Mouse (Mus musculus) neural tube, embryonic 11.5 days (tissue): ENCODE data around the gene Bcl6b. TPM values are rescaled to one million over a fixed set of nuclear protein-coding genes. Genes with fewer than 3 reads are reported as not detected.

ENCODE experiments used
- ATAC-seq: fragments of 200-750 bp; cut with Nextera tagmentation; 2 replicates; pipeline ENCODE4 v1.8.0; 2017; ENCODE audit warnings: moderate number of reproducible peaks, mild to moderate bottlenecking, moderate TSS enrichment, moderate library complexity; ENCODE audit not compliant: insufficient read depth, low FRiP score, low TSS enrichment
- DNase-seq: peaks from one replicate; pipeline ENCODE4 v3.0.0-alpha.2; 2015; ENCODE audit warnings: low spot score
- H3K27ac ChIP-seq: fragments of 300-500 bp; sonication (generic); 2 replicates; pipeline ENCODE4 v1.5.1; 2014; ENCODE audit warnings: low read depth, mild to moderate bottlenecking, low read length
- H3K27me3 ChIP-seq: fragments of 300-500 bp; sonication (generic); 2 replicates; pipeline ENCODE4 v1.6.1; 2014; ENCODE audit warnings: mild to moderate bottlenecking, low read length, mixed read lengths; ENCODE audit not compliant: control insufficient read depth, insufficient read depth
- H3K36me3 ChIP-seq: fragments of 300-500 bp; sonication (generic); 2 replicates; pipeline ENCODE4 v1.6.1; 2014; ENCODE audit warnings: mild to moderate bottlenecking, low read length, moderate library complexity, mixed read lengths; ENCODE audit not compliant: control insufficient read depth, insufficient read depth
- H3K4me1 ChIP-seq: fragments of 300-500 bp; sonication (generic); 2 replicates; pipeline ENCODE4 v1.6.1; 2014; ENCODE audit warnings: low read length, mixed read lengths; ENCODE audit not compliant: control insufficient read depth, insufficient read depth
- H3K4me2 ChIP-seq: fragments of 300-500 bp; sonication (generic); 2 replicates; pipeline ENCODE4 v1.6.1; 2014; ENCODE audit warnings: low read depth, mild to moderate bottlenecking, moderate library complexity
- H3K4me3 ChIP-seq: fragments of 300-500 bp; sonication (generic); 2 replicates; pipeline ENCODE4 v1.5.1; 2014; ENCODE audit warnings: low read depth, low read length
- H3K9ac ChIP-seq: fragments of 300-500 bp; sonication (generic); 2 replicates; pipeline ENCODE4 v1.6.1; 2014; ENCODE audit warnings: mild to moderate bottlenecking, low read length
- H3K9me3 ChIP-seq: fragments of 300-500 bp; sonication (generic); 2 replicates; pipeline ENCODE4 v1.6.1; 2016; ENCODE audit warnings: low read length; ENCODE audit not compliant: control insufficient read depth
- WGBS: fragments of 180-500 bp; shearing (Covaris S2); extraction: QIAGEN DNeasy Blood & Tissue Kit; methylation state at CpG from one replicate; pipeline ENCODE4 v1.1.7; 2014; 5-methylcytosine and 5-hydroxymethylcytosine counted together
- polyA plus RNA-seq: library from polyadenylated mRNA; unstranded; fragments of >200 nt; fragmentation: Nextera tagmentation; extraction: Ambion mirVana; gene quantifications from 2 replicates; pipeline ENCODE4 v1.2.1, GENCODE M21; 2014

Gene Bcl6b
- polyA plus RNA-seq, result 6.2 and 7.4 TPM in 2 replicates

DNA sequence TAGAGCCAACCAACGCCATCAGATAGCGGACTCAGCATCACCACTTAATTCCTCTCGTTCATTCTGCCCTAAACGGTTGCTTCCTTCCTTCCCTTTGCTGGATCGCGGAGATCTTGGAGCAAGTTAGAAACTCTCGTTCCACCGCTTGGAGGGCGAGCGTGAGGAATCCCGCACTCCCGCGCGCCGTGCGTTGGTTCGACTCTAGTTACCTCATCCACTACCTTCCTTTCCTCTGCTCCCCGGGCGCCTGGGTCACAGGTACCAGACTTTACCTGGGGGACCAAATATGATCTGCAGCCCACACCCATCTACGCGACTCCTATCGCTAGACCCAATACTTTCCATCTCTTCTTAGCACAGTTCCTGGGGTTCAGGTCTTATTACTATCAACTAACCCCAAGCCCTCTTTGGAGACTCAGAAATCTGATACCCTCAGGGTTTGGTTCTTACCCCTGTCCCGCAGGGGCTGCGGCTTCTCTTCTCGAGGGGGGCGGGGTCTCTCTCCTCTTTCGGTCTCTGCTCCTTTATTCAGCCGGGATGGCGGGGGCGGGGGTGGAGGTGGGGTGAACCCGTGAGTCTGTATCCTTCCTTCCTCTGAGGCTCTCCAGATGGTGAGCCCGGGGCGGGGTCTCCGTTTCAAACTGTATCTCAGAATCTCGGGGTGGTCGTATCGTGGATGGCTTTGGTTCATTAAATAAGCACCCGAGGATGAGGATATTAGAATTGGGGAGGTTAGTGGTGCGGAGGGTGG, at the start of gene Bcl6b:
TSS of gene Bcl6b (minus strand) at position 539 of the 751 bp plus-strand sequence.
- no peaks in the 10 kb centered on the region for H3K9me3 ChIP-seq
- H3K4me2 ChIP-seq, result peak within 1 kb of the TSS; percentile 39
- DNase-seq, result peak; percentile 42
- H3K27ac ChIP-seq, result no peak within 1 kb of the TSS
- no peak for ATAC-seq
- H3K4me1 ChIP-seq, result peaks cover 5% of the 10 kb centered on the region; the same call in 1 of the 2 replicates
- H3K9ac ChIP-seq, result peak within 1 kb of the TSS; percentile 5; the same call in 1 of the 2 replicates
- WGBS, result 3% methylated on average over 39 of the region's 39 CpGs
- peak within 1 kb of the TSS; percentile 21 for H3K4me3 ChIP-seq
- no peaks in the 10 kb centered on the region for H3K36me3 ChIP-seq
- peaks cover 55% of the 10 kb centered on the region for H3K27me3 ChIP-seq

DNA sequence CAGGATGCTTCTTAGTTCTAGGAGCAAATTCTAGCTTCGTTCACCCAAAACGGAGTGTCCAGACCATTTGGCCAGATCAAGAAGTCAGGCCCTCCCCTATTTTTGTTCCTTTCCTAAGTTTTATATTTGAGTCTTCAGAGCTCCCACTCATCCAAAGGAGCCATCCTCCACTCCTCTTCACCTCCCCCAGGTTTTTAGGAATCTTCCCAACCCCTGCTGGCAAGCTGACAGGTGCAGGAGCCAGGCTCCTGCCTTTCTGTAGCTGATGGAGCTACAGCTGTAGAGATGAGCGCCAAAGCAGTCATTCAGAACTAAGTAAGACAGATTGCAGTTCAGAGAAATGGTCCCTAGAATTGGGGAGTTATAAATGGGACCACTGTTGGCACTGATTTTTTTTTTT, 49.4 kb upstream of the Bcl6b start:
- H3K9me3 ChIP-seq, result no peaks in the 10 kb centered on the region
- ATAC-seq, result no peak
- H3K27ac ChIP-seq, result no peak overlapping the region

DNA sequence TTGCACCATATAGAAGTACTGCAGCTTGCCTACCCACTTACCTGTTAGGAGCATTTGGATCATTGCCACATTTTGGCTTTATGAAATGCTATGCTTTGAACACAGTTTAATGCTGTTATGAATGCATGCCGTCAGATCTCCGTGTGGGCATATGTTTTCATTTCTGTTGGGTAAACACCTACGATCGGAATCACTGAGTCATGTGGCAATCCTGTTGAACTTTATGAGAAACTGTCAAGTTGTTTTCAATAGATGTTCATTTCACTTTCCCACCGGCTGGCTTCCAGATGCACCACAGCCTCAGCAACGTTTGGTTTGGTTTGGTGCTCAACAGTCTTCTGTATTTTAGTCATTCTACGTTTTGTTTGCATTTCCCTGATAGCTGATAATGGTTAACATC, 42.0 kb upstream of the Bcl6b start:
- Histone ChIP-seq H3K4me2 (no peak overlapping the region), H3K4me1 (no peaks in the 10 kb centered on the region), H3K27me3 (no peaks in the 10 kb centered on the region), H3K27ac (no peak overlapping the region), H3K9me3 (no peaks in the 10 kb centered on the region), H3K4me3 (no peak overlapping the region), H3K36me3 (no peaks in the 10 kb centered on the region), H3K9ac (no peak overlapping the region)
- ATAC-seq (no peak), DNase-seq (no peak)
- WGBS, result 86% methylated on average over 7 of the region's 7 CpGs

More for the DNA sequence above, 49.4 kb upstream of the Bcl6b start:
- H3K9ac ChIP-seq, result no peak overlapping the region
- no peaks in the 10 kb centered on the region for H3K36me3 ChIP-seq
- H3K4me2 ChIP-seq, result no peak overlapping the region
- no peaks in the 10 kb centered on the region for H3K4me1 ChIP-seq
- no peak for DNase-seq
- WGBS, result 75% methylated on average over 3 of the region's 3 CpGs
- no peak overlapping the region for H3K4me3 ChIP-seq
- no peaks in the 10 kb centered on the region for H3K27me3 ChIP-seq

DNA sequence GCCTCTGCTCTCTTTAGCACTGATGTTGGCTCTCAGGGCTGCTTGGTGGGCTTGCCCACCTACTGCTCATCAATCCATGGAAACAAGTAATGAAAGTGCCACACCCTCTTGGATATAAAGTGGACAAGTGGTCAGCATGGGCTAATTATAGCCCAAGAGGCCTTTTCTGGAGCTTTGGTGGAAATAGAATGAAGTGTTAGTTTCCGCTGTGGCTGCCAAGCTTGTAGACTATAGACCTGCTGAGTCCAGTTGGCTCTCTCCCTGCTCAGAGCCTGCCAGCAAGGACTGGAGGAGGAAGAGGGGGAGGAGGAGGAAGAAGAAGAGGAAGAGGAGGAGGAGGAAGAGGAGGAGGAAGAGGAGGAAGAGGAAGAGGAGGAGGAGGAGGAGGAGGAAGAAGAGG, 36.8 kb upstream of the Bcl6b start:
- H3K4me3 ChIP-seq, result no peak overlapping the region
- no peaks in the 10 kb centered on the region for H3K36me3 ChIP-seq
- no peaks in the 10 kb centered on the region for H3K4me1 ChIP-seq
- 83% methylated on average over 1 of the region's 1 CpGs for WGBS
- no peak overlapping the region for H3K4me2 ChIP-seq
- ATAC-seq (no peak), DNase-seq (no peak)
- H3K9ac ChIP-seq, result no peak overlapping the region
- H3K27ac ChIP-seq, result no peak overlapping the region
- H3K9me3 ChIP-seq, result no peaks in the 10 kb centered on the region
- H3K27me3 ChIP-seq, result no peaks in the 10 kb centered on the region

DNA sequence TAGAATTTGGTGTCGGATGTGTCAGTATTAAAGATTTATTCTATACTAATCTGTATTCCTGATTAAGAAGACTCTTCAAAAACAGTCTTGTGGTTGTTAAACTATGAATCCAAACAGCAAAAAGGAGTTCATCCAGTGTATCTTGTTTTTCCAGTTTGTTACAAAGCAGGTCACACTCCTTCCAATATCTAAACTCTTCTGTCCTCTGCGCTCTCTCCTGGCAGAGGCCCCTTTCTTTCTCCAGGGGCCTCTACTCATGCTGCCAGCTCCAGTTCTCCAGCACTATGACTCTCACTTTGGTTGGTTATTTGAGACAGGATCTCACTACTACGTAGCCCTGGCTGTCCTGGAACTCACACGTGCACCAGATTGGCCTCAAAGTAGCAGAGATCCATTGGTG, 36.2 kb upstream of the Bcl6b start:
- no peak overlapping the region for H3K4me2 ChIP-seq
- ATAC-seq (no peak), DNase-seq (no peak)
- no peak overlapping the region for H3K4me3 ChIP-seq
- WGBS, result 82% methylated on average over 4 of the region's 4 CpGs
- no peaks in the 10 kb centered on the region for H3K9me3 ChIP-seq
- H3K27ac ChIP-seq, result no peak overlapping the region
- no peaks in the 10 kb centered on the region for H3K4me1 ChIP-seq
- H3K9ac ChIP-seq, result no peak overlapping the region
- H3K27me3 ChIP-seq, result no peaks in the 10 kb centered on the region
- no peaks in the 10 kb centered on the region for H3K36me3 ChIP-seq

DNA sequence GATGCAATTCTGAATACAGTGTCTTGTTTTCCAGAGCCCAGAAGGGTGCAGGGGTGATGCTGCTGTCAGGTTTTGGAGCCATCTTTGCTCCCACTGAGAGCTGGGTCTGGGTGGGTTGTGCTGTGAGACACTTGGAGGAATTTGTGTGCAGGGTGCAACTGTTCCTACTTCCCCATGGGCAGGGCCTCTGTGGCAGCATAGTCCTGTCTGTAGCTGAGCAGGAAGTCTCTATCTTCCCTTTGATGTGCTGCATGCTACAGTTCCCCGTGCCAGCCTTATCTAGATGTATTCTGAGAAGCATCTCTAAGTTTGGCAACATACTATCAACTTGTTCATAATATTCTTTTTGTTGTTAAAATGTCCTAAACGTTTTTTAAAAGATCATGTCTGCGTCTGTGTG, 35.7 kb upstream of the Bcl6b start:
- no peak overlapping the region for H3K4me2 ChIP-seq
- 63% methylated on average over 3 of the region's 3 CpGs for WGBS
- DNase-seq, result no peak
- H3K4me3 ChIP-seq, result no peak overlapping the region
- ATAC-seq, result no peak
- H3K36me3 ChIP-seq, result no peaks in the 10 kb centered on the region
- H3K27ac ChIP-seq, result no peak overlapping the region
- H3K27me3 ChIP-seq, result no peaks in the 10 kb centered on the region
- no peaks in the 10 kb centered on the region for H3K9me3 ChIP-seq
- no peaks in the 10 kb centered on the region for H3K4me1 ChIP-seq
- H3K9ac ChIP-seq, result no peak overlapping the region

DNA sequence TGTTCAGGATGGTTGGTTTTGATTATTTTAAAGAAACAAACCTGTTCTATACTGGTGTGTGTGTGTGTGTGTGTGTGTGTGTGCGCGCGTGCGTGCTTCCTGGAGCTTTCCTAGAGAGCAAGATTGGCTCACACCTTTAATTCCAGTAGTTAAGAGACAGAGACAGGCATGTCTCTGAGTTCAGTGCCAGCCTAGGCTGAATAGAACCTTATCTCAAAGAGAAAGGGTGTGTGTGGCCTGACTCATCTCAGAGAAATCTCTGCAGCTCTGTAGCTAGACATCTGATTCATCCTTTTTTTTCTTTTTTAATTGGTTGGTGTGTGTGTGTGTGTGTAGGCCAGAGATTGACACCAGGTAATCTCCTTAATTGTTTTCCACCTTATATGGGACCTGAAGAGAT, 29.4 kb upstream of the Bcl6b start:
- peaks cover 18% of the 10 kb centered on the region for H3K27me3 ChIP-seq
- ATAC-seq (no peak), DNase-seq (no peak)
- no peaks in the 10 kb centered on the region for H3K9me3 ChIP-seq
- no peak overlapping the region for H3K27ac ChIP-seq
- H3K4me2 ChIP-seq, result no peak overlapping the region
- no peak overlapping the region for H3K4me3 ChIP-seq
- H3K4me1 ChIP-seq, result no peaks in the 10 kb centered on the region
- H3K9ac ChIP-seq, result no peak overlapping the region
- WGBS, result 100% methylated on average over 4 of the region's 4 CpGs
- no peaks in the 10 kb centered on the region for H3K36me3 ChIP-seq

DNA sequence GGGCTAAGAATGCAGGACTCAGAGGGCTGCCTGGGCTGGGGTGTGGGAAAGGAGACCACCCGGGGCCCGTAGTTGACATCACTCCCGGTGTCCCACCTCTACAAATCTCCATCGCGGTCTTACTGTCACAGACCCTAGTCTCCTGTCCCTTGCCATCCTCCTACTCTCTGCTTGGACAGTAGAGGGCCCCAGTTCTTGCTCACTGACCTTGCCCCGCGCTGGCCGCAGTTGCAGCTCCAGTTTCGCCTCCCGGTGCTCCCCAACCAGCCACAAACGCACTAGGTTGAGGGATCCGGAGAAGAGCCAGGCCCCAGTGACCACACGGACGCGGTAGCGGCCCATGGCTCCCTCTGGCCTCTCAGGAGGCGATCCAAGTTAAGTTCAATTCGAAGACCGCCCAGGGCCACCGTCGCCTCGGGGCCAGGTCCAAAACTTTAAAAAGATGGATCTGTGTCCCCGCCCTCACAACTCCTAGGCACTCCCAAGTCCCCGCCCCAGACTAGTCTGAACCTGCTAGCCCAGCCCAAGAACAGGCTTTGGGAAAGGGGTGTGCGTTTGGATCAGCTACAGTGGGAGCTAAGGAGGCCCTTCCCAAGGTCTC, 25.4 kb upstream of the Bcl6b start, which contains the start of gene Alox12:
TSS of gene Alox12 (minus strand) at position 423 of the 601 bp plus-strand sequence.
- H3K9ac ChIP-seq, result peak within 1 kb of the TSS; percentile 39; the same call in 1 of the 2 replicates
- no peaks in the 10 kb centered on the region for H3K4me1 ChIP-seq
- under 1% methylated on average over 25 of the region's 25 CpGs for WGBS
- H3K27ac ChIP-seq, result no peak within 1 kb of the TSS
- H3K27me3 ChIP-seq, result peaks cover 38% of the 10 kb centered on the region
- ATAC-seq, result no peak
- DNase-seq, result peak; percentile 36
- H3K36me3 ChIP-seq, result no peaks in the 10 kb centered on the region
- peak within 1 kb of the TSS; percentile 21 for H3K4me3 ChIP-seq
- H3K4me2 ChIP-seq, result peak within 1 kb of the TSS; percentile 38
- H3K9me3 ChIP-seq, result no peaks in the 10 kb centered on the region

DNA sequence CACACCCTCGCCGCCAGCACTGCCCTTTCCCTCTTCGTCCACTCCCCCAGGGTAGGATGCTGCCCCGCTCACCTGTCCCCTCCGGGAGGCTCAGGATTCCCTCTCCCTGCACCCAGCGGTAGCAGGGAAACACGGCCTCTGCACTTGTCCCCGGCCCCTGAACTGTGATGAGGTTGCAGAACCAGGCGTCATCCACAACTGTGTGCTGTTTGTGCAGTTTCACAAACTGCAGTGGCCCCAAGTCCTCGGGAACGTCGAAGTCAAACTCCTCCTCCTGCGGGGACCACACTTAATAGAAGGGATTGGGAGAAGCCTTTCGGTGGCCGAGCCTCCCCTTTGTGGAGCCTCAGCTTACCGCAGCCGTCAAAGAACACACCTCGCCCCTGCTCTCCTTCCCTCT, 24.7 kb upstream of the Bcl6b start:
- H3K4me2 ChIP-seq, result peak overlapping the region; percentile 38; the same call in 1 of the 2 replicates
- no peaks in the 10 kb centered on the region for H3K4me1 ChIP-seq
- H3K4me3 ChIP-seq, result 0 out of 2 replicates have a peak overlapping the region, but pooled peaks have one; percentile 21
- ATAC-seq, result no peak
- no peaks in the 10 kb centered on the region for H3K36me3 ChIP-seq
- no peak overlapping the region for H3K27ac ChIP-seq
- H3K27me3 ChIP-seq, result peaks cover 38% of the 10 kb centered on the region
- WGBS, result 2% methylated on average over 18 of the region's 18 CpGs
- no peak for DNase-seq
- H3K9ac ChIP-seq, result no peak overlapping the region
- no peaks in the 10 kb centered on the region for H3K9me3 ChIP-seq
